Mouse (Mus musculus) heart, postnatal 10 days (tissue): ENCODE results near the gene Nipsnap2. TPM values are rescaled to one million over a fixed set of nuclear protein-coding genes. Genes with fewer than 3 reads are reported as not detected.
"Not testable (repeated sequence)": the region's sequence is repeated elsewhere in the genome, so short reads cannot be mapped to it uniquely, and the experiment has no call there.

Experiments used
- DNase-seq, 2 experiments: peaks; one replicate each; pipeline ENCODE4 v3.0.0; 2021
- intact Hi-C: fragments of 180-260 bp; cut with DNase I; formaldehyde crosslinking; loops from one replicate; pipeline ENCODE4 v1.15.1; 2025
- total RNA-seq, 2 experiments: library from RNA; stranded (reverse); gene quantifications; 2 replicates each; pipeline ENCODE4 v1.2.3; 2021

Nipsnap2 gene
- total RNA-seq, 2 experiments from 2014 or later, result 591 to 619 TPM

GRCm38 (mm10) chr5:129756886-129757285 is 32.0 kb downstream of the Nipsnap2 start:
- intact Hi-C loops, result no loop called here
- no peak for DNase-seq

- DNase-seq, result no peak
- intact Hi-C loops, result no loop called here
Measured at GRCm38 (mm10) chr5:129759929-129760480, 35.1 kb downstream of the Nipsnap2 start.

GRCm38 (mm10) chr5:129761865-129762540 is 37.1 kb downstream of the Nipsnap2 start:
- intact Hi-C loops, result no loop called here

GRCm38 (mm10) chr5:129770443-129771355 is 45.8 kb downstream of the Nipsnap2 start:
- intact Hi-C loops, result no loop called here
- DNase-seq, result peak in 1 of 2 experiments; percentile 10

More at GRCm38 (mm10) chr5:129761865-129762540, 37.1 kb downstream of the Nipsnap2 start:
- no peak for DNase-seq

GRCm38 (mm10) chr5:129772433-129772832 is 47.6 kb downstream of the Nipsnap2 start:
- intact Hi-C loops, result no loop called here
- no peak for DNase-seq

- intact Hi-C loops, DNase-seq: not testable (repeated sequence)
Measured at GRCm38 (mm10) chr5:129773330-129773729, 48.5 kb downstream of the Nipsnap2 start.

GRCm38 (mm10) chr5:129774661-129775060 is 49.8 kb downstream of the Nipsnap2 start:
- DNase-seq, result no peak
- intact Hi-C loops, result no loop called here

GRCm38 (mm10) chr5:129778348-129778995 is 53.6 kb downstream of the Nipsnap2 start:
- intact Hi-C loops, result no loop called here

GRCm38 (mm10) chr5:129778996-129779716 is 54.3 kb downstream of the Nipsnap2 start:
- intact Hi-C loops, result no loop called here
- peak; percentile 83 to 84 for DNase-seq

More at GRCm38 (mm10) chr5:129778348-129778995, 53.6 kb downstream of the Nipsnap2 start:
- no peak for DNase-seq

GRCm38 (mm10) chr5:129780131-129780530 is 55.3 kb downstream of the Nipsnap2 start:
- intact Hi-C loops, result no loop called here
- DNase-seq, result no peak

GRCm38 (mm10) chr5:129782211-129782610 is 57.3 kb downstream of the Nipsnap2 start:
- intact Hi-C loops, result no loop called here
- DNase-seq, result peak; percentile 9 to 26

GRCm38 (mm10) chr5:129785235-129785870 is 60.5 kb downstream of the Nipsnap2 start:
- intact Hi-C loops, result no loop called here
- no peak for DNase-seq

GRCm38 (mm10) chr5:129786161-129786560 is 61.3 kb downstream of the Nipsnap2 start:
- DNase-seq, result no peak

GRCm38 (mm10) chr5:129786818-129787790 is 62.2 kb downstream of the Nipsnap2 start, which contains the start of gene Psph:
TSS of gene Psph (minus strand) at chr5:129787449.
- intact Hi-C loops, result no loop called here
- DNase-seq, result peak; percentile 97

More at GRCm38 (mm10) chr5:129786161-129786560, 61.3 kb downstream of the Nipsnap2 start:
- intact Hi-C loops, result no loop called here

- intact Hi-C loops, result no loop called here
- no peak for DNase-seq
Measured at GRCm38 (mm10) chr5:129787818-129788593, 63.1 kb downstream of the Nipsnap2 start.

GRCm38 (mm10) chr5:129790591-129790990 is 65.7 kb downstream of the Nipsnap2 start:
- DNase-seq, intact Hi-C loops: not testable (repeated sequence)
